Mouse (Mus musculus): ENCODE measurements around the gene Hbb-bt.
"Not testable (repeated sequence)": the region's sequence is repeated elsewhere in the genome, so short reads cannot be mapped to it uniquely, and the experiment has no call there.

Gene Hbb-bt

DNA sequence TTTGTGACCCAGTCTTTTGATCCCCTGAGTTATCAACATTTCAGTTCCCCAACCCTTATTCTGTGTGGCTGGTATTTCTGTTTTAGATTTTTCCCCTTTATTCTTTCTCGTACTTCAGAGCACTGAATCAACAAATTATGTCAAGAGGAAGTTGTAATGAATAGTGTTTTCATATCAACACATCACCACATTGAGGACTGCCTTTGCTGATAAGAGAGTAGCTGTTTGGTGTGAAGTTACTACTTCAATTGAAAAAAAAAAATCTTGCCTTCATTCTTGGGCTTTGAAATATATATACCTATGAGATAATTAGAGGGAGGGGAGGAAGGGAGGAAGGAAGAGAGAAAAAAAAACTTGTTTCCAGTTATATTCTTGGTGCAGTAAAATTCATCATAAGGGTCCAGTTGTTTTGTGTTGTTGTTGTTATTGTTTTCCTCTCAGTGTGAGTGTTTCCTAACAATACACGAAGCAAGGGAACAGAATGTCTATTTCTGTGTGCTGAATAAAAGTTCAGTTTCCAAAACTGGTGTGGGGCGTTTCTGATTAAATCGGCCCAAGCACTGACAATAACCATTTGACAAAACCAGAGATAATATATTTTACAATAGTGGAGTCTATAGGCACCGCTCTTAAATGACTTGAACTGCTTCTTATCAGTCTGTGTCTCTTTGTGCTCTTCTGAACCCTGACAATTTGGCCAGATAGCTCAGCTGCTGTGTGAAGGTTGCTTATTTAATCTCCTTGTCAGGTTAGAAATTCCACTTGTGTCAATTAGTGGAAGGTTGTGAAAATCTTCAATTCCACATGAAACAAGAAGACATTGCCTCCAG, 4.6 kb downstream of the Hbb-bt start:
- no peak for DNase-seq (ENCODE audit: low spot score)

GRCm38 (mm10) chr7:103808120-103808519, 5.7 kb downstream of the Hbb-bt start:
- not testable (repeated sequence) for DNase-seq (ENCODE audit: low spot score)

DNA sequence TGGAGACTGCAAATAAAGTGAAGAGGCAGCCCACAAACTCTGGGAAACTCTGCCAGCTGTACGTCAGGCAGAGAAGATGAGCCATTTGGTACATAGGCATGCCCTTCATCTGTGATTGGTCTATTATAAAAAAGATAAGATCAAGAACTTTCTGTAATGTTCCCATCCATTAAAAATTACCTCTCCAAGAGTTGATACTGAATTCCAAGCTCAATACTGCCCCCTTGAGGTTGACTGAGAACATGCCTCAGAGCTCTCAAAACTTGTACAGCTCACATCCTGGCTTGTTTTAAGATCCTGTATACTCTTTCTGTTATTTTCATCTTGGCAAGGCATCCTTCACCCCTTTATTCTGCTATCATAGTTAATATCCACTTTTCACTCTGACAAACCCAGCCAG, 6.9 kb downstream of the Hbb-bt start:
- no peak for DNase-seq (ENCODE audit: low spot score)

DNA sequence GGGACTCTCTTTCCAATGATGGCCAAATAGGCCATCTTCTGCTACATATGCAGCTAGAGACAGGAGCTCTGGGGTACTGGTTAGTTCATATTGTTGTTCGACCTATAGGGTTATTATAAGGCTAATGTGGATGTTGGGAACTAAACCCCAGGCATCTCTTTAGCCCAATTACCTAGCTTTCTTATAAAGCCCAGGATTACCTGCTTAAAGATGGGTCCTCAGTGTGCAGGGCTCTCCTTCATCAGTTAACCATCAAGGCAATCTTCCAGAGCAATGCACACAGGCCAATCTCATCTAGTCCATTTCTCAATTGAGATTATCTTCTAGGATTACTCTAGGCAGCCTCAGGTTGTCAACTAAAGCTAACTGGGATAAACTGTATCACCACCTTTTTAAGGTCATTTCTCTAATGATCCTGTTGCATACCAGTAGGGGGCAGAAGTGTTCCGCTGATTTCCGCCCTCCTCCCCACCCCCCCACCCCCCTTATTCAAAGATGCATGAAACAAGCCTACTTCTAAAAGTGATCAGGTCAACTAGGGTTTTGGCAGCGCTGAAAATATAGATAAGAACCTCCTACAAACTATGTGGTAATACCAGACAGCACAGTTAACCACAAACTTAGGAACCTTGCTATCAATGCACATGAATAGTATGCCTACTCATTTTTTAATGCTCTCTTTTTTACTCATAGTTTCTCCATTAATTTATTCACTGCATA, 21.0 kb downstream of the Hbb-bt start:
- no peak for DNase-seq (ENCODE audit: low spot score)

DNA sequence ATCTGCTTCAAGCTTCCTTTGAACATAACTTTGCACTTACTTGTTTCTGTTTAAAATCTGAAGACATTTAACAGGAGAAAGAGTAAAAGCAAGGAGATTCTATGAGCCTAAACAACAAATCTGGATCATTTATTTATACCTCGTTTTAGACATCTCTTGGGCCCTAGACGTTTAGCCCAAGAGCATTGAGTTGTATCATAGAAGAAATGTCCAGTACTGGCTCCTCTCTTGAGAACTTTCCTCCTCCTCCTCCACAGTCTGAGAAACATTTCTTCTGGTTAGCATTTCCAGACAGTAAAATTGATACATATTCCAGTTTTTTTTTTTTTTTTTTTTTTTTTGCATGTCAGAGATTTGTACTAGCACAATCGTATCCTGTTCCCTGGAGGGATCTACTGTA, 22.1 kb downstream of the Hbb-bt start, which contains the start of gene Olfr67:
TSS of gene Olfr67 (minus strand) at position 101 of the 400 bp plus-strand sequence.
- no peak for DNase-seq (ENCODE audit: low spot score)

- DNase-seq (ENCODE audit: low spot score): no peak
These were observed 34.2 kb downstream of the Hbb-bt start, which contains the start of gene Olfr68 for GRCm38 (mm10) chr7:103779598-103779997. TSS of gene Olfr68 (minus strand) at chr7:103779698.

GRCm38 (mm10) chr7:103777652-103778051, 36.1 kb downstream of the Hbb-bt start:
- DNase-seq (ENCODE audit: low spot score): not testable (repeated sequence)

- DNase-seq (ENCODE audit: low spot score): no peak
These were observed 42.3 kb downstream of the Hbb-bt start, which contains the start of gene Olfr69 for GRCm38 (mm10) chr7:103771494-103771893. TSS of gene Olfr69 (minus strand) at chr7:103771594.

DNA sequence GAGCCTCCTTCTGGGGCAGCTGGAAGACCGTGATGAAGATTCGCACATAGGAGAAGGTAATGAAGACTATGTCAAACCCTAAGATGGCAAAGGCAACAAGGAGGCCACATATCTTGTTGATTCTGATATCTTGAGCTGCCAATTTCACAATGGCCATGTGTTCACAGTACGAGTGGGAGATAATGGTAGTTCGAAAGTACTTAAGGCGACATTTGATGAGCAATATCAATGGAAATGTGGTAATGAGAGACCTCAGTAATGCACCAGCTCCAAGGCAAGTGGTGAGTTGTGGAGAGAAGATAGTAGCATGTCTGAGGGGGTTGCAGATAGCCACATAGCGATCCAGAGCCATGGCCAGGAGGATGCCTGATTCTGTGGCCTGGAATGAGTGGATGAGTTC, 46.1 kb downstream of the Hbb-bt start:
- DNase-seq (ENCODE audit: low spot score): not testable (repeated sequence)

Data from testis, postnatal 10 days (tissue).